Mouse (Mus musculus) forebrain, embryonic 10.5 days (tissue): ENCODE results near the gene Babam2. TPM values are rescaled to one million over a fixed set of nuclear protein-coding genes. Genes with fewer than 3 reads are reported as not detected.
"Not testable (repeated sequence)": the region's sequence is repeated elsewhere in the genome, so short reads cannot be mapped to it uniquely, and the experiment has no call there.

Source experiments
- DNase-seq: peaks from one replicate; pipeline ENCODE4 v3.0.0-alpha.2; 2017; ENCODE audit warnings: low spot score; ENCODE audit errors: extremely low spot score
- H3K27ac ChIP-seq: fragments of 300-500 bp; sonication (generic); 2 replicates; pipeline ENCODE4 v1.5.1; 2016; ENCODE audit warnings: mild to moderate bottlenecking
- H3K27me3 ChIP-seq: fragments of 300-500 bp; sonication (generic); 2 replicates; pipeline ENCODE4 v1.6.1; 2016; ENCODE audit warnings: mild to moderate bottlenecking; ENCODE audit not compliant: poor library complexity, severe bottlenecking
- H3K36me3 ChIP-seq: fragments of 300-500 bp; sonication (generic); replicated peaks from 2 replicates; pipeline ENCODE4 v1.6.1; 2016; ENCODE audit warnings: mild to moderate bottlenecking, moderate library complexity
- H3K4me1 ChIP-seq: fragments of 300-500 bp; sonication (generic); 2 replicates; pipeline ENCODE4 v1.6.1; 2016
- H3K4me3 ChIP-seq: fragments of 300-500 bp; sonication (generic); 2 replicates; pipeline ENCODE4 v1.5.1; 2016; ENCODE audit warnings: mild to moderate bottlenecking, moderate library complexity
- H3K9me3 ChIP-seq: fragments of 300-500 bp; sonication (generic); 2 replicates; pipeline ENCODE4 v1.6.1; 2016; ENCODE audit warnings: mild to moderate bottlenecking, moderate library complexity
- WGBS: fragments of 180-500 bp; shearing (Covaris S2); methylation state at CpG from one replicate; pipeline ENCODE4 v1.1.7; 2016; 5-methylcytosine and 5-hydroxymethylcytosine counted together
- polyA plus RNA-seq: library from polyadenylated mRNA; unstranded; fragments of >200 nt; fragmentation: Nextera tagmentation; extraction: Ambion mirVana; gene quantifications from 2 replicates; pipeline ENCODE4 v1.2.1, GENCODE M21; 2016

Babam2 gene
- polyA plus RNA-seq, 1 experiment from 2014 or later, result 51.7 TPM

- Histone ChIP-seq H3K36me3 (no peaks in the 10 kb centered on the region), H3K9me3 (no peaks in the 10 kb centered on the region), H3K27ac (no peak overlapping the region), H3K4me3 (no peak overlapping the region), H3K27me3 (no peaks in the 10 kb centered on the region), H3K4me1 (no peaks in the 10 kb centered on the region)
- WGBS, result 86% methylated on average over 4 of the region's 4 CpGs
- DNase-seq, result no peak
Observed at GRCm38 (mm10) chr5:31950532-31950931, 253.0 kb downstream of the Babam2 start.

- Histone ChIP-seq H3K4me3 (no peak overlapping the region), H3K4me1 (peaks cover 8% of the 10 kb centered on the region; the same call in 1 of the 2 replicates), H3K27ac (no peak overlapping the region), H3K36me3 (no peaks in the 10 kb centered on the region), H3K27me3 (no peaks in the 10 kb centered on the region), H3K9me3 (no peaks in the 10 kb centered on the region)
- no peak for DNase-seq
- WGBS, result 80% methylated on average over 3 of the region's 3 CpGs
Observed at GRCm38 (mm10) chr5:31955184-31955583, 257.7 kb downstream of the Babam2 start.

- no peak for DNase-seq
- no peak overlapping the region for H3K27ac ChIP-seq
- peaks cover 8% of the 10 kb centered on the region; the same call in 1 of the 2 replicates for H3K4me1 ChIP-seq
- WGBS, result 94% methylated on average over 3 of the region's 3 CpGs
- H3K9me3 ChIP-seq, result no peaks in the 10 kb centered on the region
- H3K27me3 ChIP-seq, result no peaks in the 10 kb centered on the region
- H3K4me3 ChIP-seq, result no peak overlapping the region
- H3K36me3 ChIP-seq, result no peaks in the 10 kb centered on the region
Observed at GRCm38 (mm10) chr5:31956336-31956735, 258.9 kb downstream of the Babam2 start.

GRCm38 (mm10) chr5:31959886-31960285 lies 262.4 kb downstream of the Babam2 start:
- H3K27ac ChIP-seq, result no peak overlapping the region
- H3K9me3 ChIP-seq, result no peaks in the 10 kb centered on the region
- no peak for DNase-seq
- no peaks in the 10 kb centered on the region for H3K36me3 ChIP-seq
- no peaks in the 10 kb centered on the region for H3K27me3 ChIP-seq
- no peak overlapping the region for H3K4me3 ChIP-seq
- WGBS, result 81% methylated on average over 8 of the region's 8 CpGs
- H3K4me1 ChIP-seq, result peaks cover 8% of the 10 kb centered on the region; the same call in 1 of the 2 replicates

GRCm38 (mm10) chr5:31961423-31961822 lies 263.9 kb downstream of the Babam2 start:
- Histone ChIP-seq H3K4me1 (peaks cover 8% of the 10 kb centered on the region; the same call in 1 of the 2 replicates), H3K27me3 (no peaks in the 10 kb centered on the region), H3K27ac (no peak overlapping the region), H3K9me3 (no peaks in the 10 kb centered on the region), H3K36me3 (no peaks in the 10 kb centered on the region), H3K4me3 (no peak overlapping the region)
- DNase-seq, result no peak
- WGBS, result 83% methylated on average over 2 of the region's 2 CpGs

- 87% methylated on average over 3 of the region's 3 CpGs for WGBS
- Histone ChIP-seq H3K4me3 (no peak overlapping the region), H3K27me3 (no peaks in the 10 kb centered on the region), H3K9me3 (no peaks in the 10 kb centered on the region), H3K4me1 (peaks cover 8% of the 10 kb centered on the region; the same call in 1 of the 2 replicates), H3K36me3 (no peaks in the 10 kb centered on the region), H3K27ac (no peak overlapping the region)
- DNase-seq, result no peak
Observed at GRCm38 (mm10) chr5:31962346-31962745, 264.9 kb downstream of the Babam2 start.

GRCm38 (mm10) chr5:31963352-31963751 lies 265.9 kb downstream of the Babam2 start:
- 91% methylated on average over 8 of the region's 8 CpGs for WGBS
- no peak for DNase-seq
- H3K4me1 ChIP-seq, result peaks cover 8% of the 10 kb centered on the region; the same call in 1 of the 2 replicates

GRCm38 (mm10) chr5:31963851-31964250 lies 266.4 kb downstream of the Babam2 start:
- WGBS, result 96% methylated on average over 2 of the region's 2 CpGs
- no peak for DNase-seq
- Histone ChIP-seq H3K4me1 (peaks cover 8% of the 10 kb centered on the region; the same call in 1 of the 2 replicates), H3K4me3 (no peak overlapping the region), H3K36me3 (no peaks in the 10 kb centered on the region), H3K27me3 (no peaks in the 10 kb centered on the region), H3K27ac (no peak overlapping the region), H3K9me3 (no peaks in the 10 kb centered on the region)

More at GRCm38 (mm10) chr5:31963352-31963751, 265.9 kb downstream of the Babam2 start:
- Histone ChIP-seq H3K4me3 (no peak overlapping the region), H3K9me3 (no peaks in the 10 kb centered on the region), H3K27me3 (no peaks in the 10 kb centered on the region), H3K36me3 (no peaks in the 10 kb centered on the region), H3K27ac (no peak overlapping the region)

- no peaks in the 10 kb centered on the region for H3K36me3 ChIP-seq
- no peak overlapping the region for H3K27ac ChIP-seq
- WGBS, result 85% methylated on average over 5 of the region's 5 CpGs
- no peaks in the 10 kb centered on the region for H3K27me3 ChIP-seq
- H3K4me1 ChIP-seq, result no peaks in the 10 kb centered on the region
- no peak overlapping the region for H3K4me3 ChIP-seq
- DNase-seq, result no peak
- no peaks in the 10 kb centered on the region for H3K9me3 ChIP-seq
Observed at GRCm38 (mm10) chr5:31966741-31967140, 269.3 kb downstream of the Babam2 start.

- Histone ChIP-seq H3K27ac (no peak overlapping the region), H3K4me1 (no peaks in the 10 kb centered on the region), H3K27me3 (no peaks in the 10 kb centered on the region), H3K9me3 (no peaks in the 10 kb centered on the region), H3K36me3 (no peaks in the 10 kb centered on the region), H3K4me3 (no peak overlapping the region)
- DNase-seq, result no peak
- WGBS, result 83% methylated on average over 4 of the region's 4 CpGs
Observed at GRCm38 (mm10) chr5:31967526-31967925, 270.0 kb downstream of the Babam2 start.

GRCm38 (mm10) chr5:31968046-31968506 lies 270.6 kb downstream of the Babam2 start:
- WGBS, result 79% methylated on average over 6 of the region's 6 CpGs
- Histone ChIP-seq H3K4me1 (no peaks in the 10 kb centered on the region), H3K27me3 (no peaks in the 10 kb centered on the region), H3K36me3 (no peaks in the 10 kb centered on the region), H3K4me3 (no peak overlapping the region), H3K9me3 (no peaks in the 10 kb centered on the region), H3K27ac (no peak overlapping the region)
- DNase-seq, result no peak

- H3K36me3 ChIP-seq, H3K27ac ChIP-seq, H3K4me1 ChIP-seq, DNase-seq, H3K9me3 ChIP-seq, H3K4me3 ChIP-seq, H3K27me3 ChIP-seq: not testable (repeated sequence)
- 88% methylated on average over 1 of the region's 1 CpGs for WGBS
Observed at GRCm38 (mm10) chr5:31972416-31972815, 274.9 kb downstream of the Babam2 start.

GRCm38 (mm10) chr5:31974614-31975168 lies 277.2 kb downstream of the Babam2 start:
- WGBS, result 62% methylated on average over 3 of the region's 3 CpGs
- no peaks in the 10 kb centered on the region for H3K4me1 ChIP-seq

More at GRCm38 (mm10) chr5:31974614-31975168, 277.2 kb downstream of the Babam2 start:
- Histone ChIP-seq H3K27ac (no peak overlapping the region), H3K36me3 (no peaks in the 10 kb centered on the region), H3K9me3 (no peaks in the 10 kb centered on the region), H3K27me3 (no peaks in the 10 kb centered on the region), H3K4me3 (no peak overlapping the region)
- DNase-seq, result no peak
